Mouse (Mus musculus) G1E (cell line): ENCODE results near the gene Lbhd1. TPM values are rescaled to one million over a fixed set of nuclear protein-coding genes. Genes with fewer than 3 reads are reported as not detected.

ENCODE experiments used
- ATAC-seq: 2 replicates; pipeline ENCODE4 v1.8.0; 2016; ENCODE audit warnings: mild to moderate bottlenecking; ENCODE audit not compliant: insufficient number of reproducible peaks, poor library complexity, low FRiP score, severe bottlenecking; ENCODE audit errors: extremely low read depth
- DNase-seq: peaks from one replicate; pipeline ENCODE4 v3.0.0; 2012; ENCODE audit warnings: low spot score
- H3K27me3 ChIP-seq: 2 replicates; pipeline ENCODE4 v1.6.1; 2012; ENCODE audit warnings: mild to moderate bottlenecking, low read length, inconsistent platforms; ENCODE audit not compliant: insufficient read depth
- H3K36me3 ChIP-seq: replicated peaks from 2 replicates; pipeline ENCODE3; 2012; ENCODE audit warnings: mild to moderate bottlenecking, inconsistent platforms
- H3K4me1 ChIP-seq: 2 replicates; pipeline ENCODE4 v1.6.1; 2012; ENCODE audit warnings: low read depth, low read length, inconsistent platforms, mixed read lengths; ENCODE audit not compliant: insufficient read depth
- H3K4me3 ChIP-seq: 2 replicates; pipeline ENCODE4 v1.5.1; 2012; ENCODE audit warnings: low read depth, mild to moderate bottlenecking, inconsistent platforms, low read length, moderate library complexity, mixed read lengths
- H3K9me3 ChIP-seq: replicated peaks from 2 replicates; pipeline ENCODE4 v1.6.1; 2012; ENCODE audit warnings: inconsistent platforms
- CTCF ChIP-seq: IDR thresholded peaks from 2 replicates; pipeline ENCODE4 v1.5.1; 2012; ENCODE audit warnings: low read depth, low read length, inconsistent platforms, mixed read lengths
- GATA1 ChIP-seq: IDR thresholded peaks from 2 replicates; pipeline ENCODE4 v1.6.1; 2012; ENCODE audit warnings: borderline replicate concordance, low read length, inconsistent platforms, mixed read lengths
- GATA2 ChIP-seq: IDR thresholded peaks from 2 replicates; pipeline ENCODE4 v1.6.1; 2012; ENCODE audit warnings: low read depth, low read length, inconsistent platforms, borderline replicate concordance
- POLR2AphosphoS5 ChIP-seq: IDR thresholded peaks from 2 replicates; pipeline ENCODE4 v1.6.1; 2012; ENCODE audit warnings: low read depth, low read length, inconsistent platforms; ENCODE audit not compliant: insufficient replicate concordance
- TAL1 ChIP-seq: conservative IDR thresholded peaks from 2 replicates; pipeline ENCODE4 v1.6.1; 2012; ENCODE audit warnings: low read depth, low read length, inconsistent platforms, mixed read lengths
- polyA plus RNA-seq: library from polyadenylated mRNA; stranded (reverse); fragments of >175 nt; gene quantifications from 2 replicates; pipeline ENCODE4 v1.2.3, GENCODE M21; 2012
- total RNA-seq, 2 experiments: library from RNA; stranded (forward) in 1 of 2; stranded (reverse) in 1 of 2; fragments of 200-1000 nt in 1 of 2; fragments of >200 nt in 1 of 2; fragmentation: Nextera tagmentation in 1 of 2; gene quantifications; 2 replicates each; pipeline ENCODE4 v1.2.3; 2014 to 2017

Gene Lbhd1
- total and polyA plus RNA-seq, 3 experiments = 0.67 to 18.1 (median 11.4) TPM

DNA sequence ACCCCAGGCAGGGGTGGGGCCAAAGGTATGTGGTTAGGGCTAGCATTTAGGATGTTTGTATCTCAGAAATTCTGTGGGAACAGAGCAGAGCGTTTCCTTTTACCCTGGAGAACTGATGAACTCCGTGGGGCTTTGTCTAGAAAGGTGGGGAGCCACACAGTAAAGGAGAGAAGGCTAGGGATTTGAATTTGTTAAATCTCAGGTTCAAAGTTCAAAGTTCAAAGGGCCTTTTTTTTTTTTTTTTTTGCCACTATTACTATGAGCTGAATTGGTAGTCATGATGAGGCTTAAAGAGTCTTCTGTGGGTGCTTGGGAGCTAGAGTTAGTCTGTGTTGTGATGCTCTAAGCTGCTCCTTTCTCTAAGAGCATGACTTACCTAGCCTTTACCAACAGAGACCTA, 53.2 kb downstream of the Lbhd1 start:
- Histone ChIP-seq H3K4me3 (no peak overlapping the region), H3K27me3 (no peaks in the 10 kb centered on the region), H3K4me1 (peaks cover 72% of the 10 kb centered on the region), H3K36me3 (peaks cover 93% of the 10 kb centered on the region), H3K9me3 (no peaks in the 10 kb centered on the region)
- TF ChIP-seq TAL1 (no peak), CTCF (no peak), GATA2 (no peak), GATA1 (no peak), POLR2AphosphoS5 (no peak)
- ATAC-seq (no peak), DNase-seq (no peak)

DNA sequence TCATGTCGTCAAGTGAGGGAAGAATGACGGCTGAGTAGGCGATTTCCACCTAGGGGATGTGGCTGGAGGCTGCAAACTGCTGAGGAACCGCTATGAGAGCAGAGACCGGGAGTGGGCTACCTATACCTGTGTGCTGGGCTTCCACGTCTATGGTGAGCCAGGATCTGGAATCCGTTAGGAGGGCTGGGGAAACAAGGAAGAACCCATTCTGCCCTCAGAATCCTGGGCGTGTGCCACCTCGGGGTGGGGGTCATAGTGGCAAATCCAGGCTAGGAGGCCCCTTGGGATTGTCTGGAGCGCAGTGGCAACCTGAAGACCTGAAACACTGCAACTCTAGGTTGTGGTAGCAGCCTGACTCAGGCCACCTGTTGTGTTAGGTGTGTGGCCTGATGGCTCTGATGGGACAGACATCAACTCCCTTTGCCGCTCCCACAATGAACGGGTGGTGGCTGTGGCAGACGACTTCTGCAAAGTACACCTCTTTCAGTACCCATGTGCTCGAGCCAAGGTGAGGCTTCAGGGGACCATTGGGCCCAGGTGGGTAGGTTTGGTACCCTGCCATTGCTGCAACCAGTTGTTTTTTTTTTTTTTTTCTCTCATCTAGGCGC, 57.1 kb downstream of the Lbhd1 start:
- DNase-seq (no peak), ATAC-seq (no peak)
- Histone ChIP-seq H3K27me3 (no peaks in the 10 kb centered on the region), H3K4me1 (peaks cover 75% of the 10 kb centered on the region), H3K9me3 (no peaks in the 10 kb centered on the region), H3K36me3 (peaks cover 76% of the 10 kb centered on the region), H3K4me3 (peak overlapping the region; percentile 97; the same call in 1 of the 2 replicates)
- TF ChIP-seq POLR2AphosphoS5 (no peak), TAL1 (no peak), GATA1 (no peak), CTCF (no peak), GATA2 (no peak)

DNA sequence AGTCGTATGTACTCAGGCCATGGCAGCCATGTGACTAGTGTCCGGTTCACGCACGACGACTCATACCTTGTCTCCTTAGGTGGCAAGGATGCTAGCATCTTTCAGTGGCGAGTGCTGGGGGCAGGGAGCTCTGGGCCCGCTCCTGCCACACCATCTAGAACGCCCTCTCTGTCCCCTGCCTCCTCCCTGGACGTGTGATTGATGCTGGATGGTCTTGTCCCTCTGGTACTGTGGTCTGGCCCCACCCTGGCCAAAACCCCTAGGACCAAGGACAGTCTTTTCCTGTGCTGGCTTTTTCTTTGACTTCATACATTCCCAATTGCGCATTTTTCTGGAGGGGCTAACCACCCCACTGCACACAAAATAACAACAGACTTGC, 57.6 kb downstream of the Lbhd1 start:
- peaks cover 76% of the 10 kb centered on the region for H3K4me1 ChIP-seq
- no peaks in the 10 kb centered on the region for H3K27me3 ChIP-seq
- ATAC-seq = no peak
- DNase-seq = no peak
- peaks cover 76% of the 10 kb centered on the region for H3K36me3 ChIP-seq
- H3K9me3 ChIP-seq = no peaks in the 10 kb centered on the region
- peak overlapping the region; percentile 97; the same call in 1 of the 2 replicates for H3K4me3 ChIP-seq
- no peak for TF ChIP-seq CTCF
- TF ChIP-seq GATA2 = no peak
- no peak for TF ChIP-seq TAL1
- TF ChIP-seq POLR2AphosphoS5 = no peak
- TF ChIP-seq GATA1 = no peak

DNA sequence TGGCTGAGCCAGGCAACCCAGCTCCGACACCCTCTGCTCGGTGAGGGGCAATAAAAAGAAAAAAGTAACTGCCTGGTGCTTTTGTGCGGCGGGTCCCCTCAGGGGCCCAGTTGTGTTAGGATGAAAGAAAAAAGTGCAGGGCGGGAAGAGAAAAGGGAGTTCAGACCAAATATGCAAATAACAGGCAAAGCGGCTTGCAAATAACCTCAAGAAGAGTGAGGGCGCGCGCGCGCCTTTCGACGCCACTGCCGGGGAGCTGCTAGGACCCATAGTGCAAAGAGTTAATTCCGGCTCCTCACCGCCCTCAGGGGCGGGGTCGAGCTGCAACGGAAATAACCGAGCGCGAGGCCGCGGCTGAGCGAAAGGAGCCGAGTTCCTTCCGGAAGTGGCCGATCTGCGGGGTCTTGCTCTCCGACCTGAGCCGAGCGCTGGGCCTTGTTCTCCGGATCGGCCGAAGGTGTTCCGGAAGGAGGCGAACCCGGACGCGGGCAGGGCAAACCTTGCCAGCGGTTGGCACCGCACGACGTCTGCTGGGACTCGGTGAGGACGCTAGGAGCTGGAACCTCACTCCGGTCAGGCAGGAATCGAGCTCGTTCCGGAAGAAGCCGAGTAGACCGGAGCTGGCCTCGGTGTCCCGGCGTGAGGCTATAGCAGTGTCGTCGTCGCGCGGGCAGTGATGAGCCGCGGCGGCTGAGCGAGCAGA, 58.1 kb downstream of the Lbhd1 start, which contains the start of gene Mta2:
Mta2 (plus strand) TSS at position 361 of the 703 bp plus-strand sequence.
- H3K4me3 ChIP-seq = peak within 1 kb of the TSS; percentile 97
- no peaks in the 10 kb centered on the region for H3K27me3 ChIP-seq
- peaks cover 76% of the 10 kb centered on the region for H3K36me3 ChIP-seq
- H3K4me1 ChIP-seq = peaks cover 77% of the 10 kb centered on the region
- no peaks in the 10 kb centered on the region for H3K9me3 ChIP-seq
- peak; percentile 87 for DNase-seq
- no peak for TF ChIP-seq CTCF
- TF ChIP-seq GATA1 = no peak
- TF ChIP-seq GATA2 = no peak
- TF ChIP-seq TAL1 = no peak
- TF ChIP-seq POLR2AphosphoS5 = no peak
- peak; percentile 67 for ATAC-seq

Other genes starting within 250 kb of the Lbhd1 start
Only the 20 nearest of the 32 such genes appear.
- 0.73 and 1.7 TPM in 2 replicates for gene Zbtb3, start 81.2 kb upstream of the Lbhd1 start, total RNA-seq (2014; fragmentation: Nextera tagmentation)
- gene Zbtb3, start 81.2 kb upstream of the Lbhd1 start, total RNA-seq (2017) = 2.7 and 3.2 TPM in 2 replicates
- 1.7 and 1.8 TPM in 2 replicates for gene Zbtb3, start 81.2 kb upstream of the Lbhd1 start, polyA plus RNA-seq
- 61.6 and 73.9 TPM in 2 replicates for gene Ttc9c, start 64.4 kb upstream of the Lbhd1 start, total RNA-seq (2014; fragmentation: Nextera tagmentation)
- 74.7 and 76.1 TPM in 2 replicates for gene Ttc9c, start 64.4 kb upstream of the Lbhd1 start, total RNA-seq (2017)
- gene Ttc9c, start 64.4 kb upstream of the Lbhd1 start, polyA plus RNA-seq = 4.7 and 6.9 TPM in 2 replicates
- gene Hnrnpul2, start 63.7 kb upstream of the Lbhd1 start, total RNA-seq (2014; fragmentation: Nextera tagmentation) = 75.0 and 82.1 TPM in 2 replicates
- gene Hnrnpul2, start 63.7 kb upstream of the Lbhd1 start, total RNA-seq (2017) = 33.7 and 45.9 TPM in 2 replicates
- 114 and 136 TPM in 2 replicates for gene Hnrnpul2, start 63.7 kb upstream of the Lbhd1 start, polyA plus RNA-seq
- not detected in 2 replicates for gene AC129217.1, start 54.0 kb upstream of the Lbhd1 start, total RNA-seq (2014; fragmentation: Nextera tagmentation)
- gene AC129217.1, start 54.0 kb upstream of the Lbhd1 start, total RNA-seq (2017) = 3.4 and 3.7 TPM in 2 replicates
- 102 and 115 TPM in 2 replicates for gene AC129217.1, start 54.0 kb upstream of the Lbhd1 start, polyA plus RNA-seq
- gene Bscl2, start 46.3 kb upstream of the Lbhd1 start, total RNA-seq (2014; fragmentation: Nextera tagmentation) = 17.0 and 20.5 TPM in 2 replicates
- 5.5 and 6.6 TPM in 2 replicates for gene Bscl2, start 46.3 kb upstream of the Lbhd1 start, total RNA-seq (2017)
- gene Bscl2, start 46.3 kb upstream of the Lbhd1 start, polyA plus RNA-seq = 6.5 and 9.0 TPM in 2 replicates
- gene Gng3, start 44.5 kb upstream of the Lbhd1 start, total RNA-seq (2014; fragmentation: Nextera tagmentation) = not detected in 2 replicates
- 0.11 TPM in 1 of 2 replicates, not detected in the other for gene Gng3, start 44.5 kb upstream of the Lbhd1 start, total RNA-seq (2017)
- gene Gng3, start 44.5 kb upstream of the Lbhd1 start, polyA plus RNA-seq = not detected in 2 replicates
- not detected in 2 replicates for gene Lrrn4cl, start 33.0 kb upstream of the Lbhd1 start, total RNA-seq (2014; fragmentation: Nextera tagmentation)
- 0.06 and 0.16 TPM in 2 replicates for gene Lrrn4cl, start 33.0 kb upstream of the Lbhd1 start, total RNA-seq (2017)
- gene Lrrn4cl, start 33.0 kb upstream of the Lbhd1 start, polyA plus RNA-seq = not detected in 2 replicates
- gene Ubxn1, start 12.2 kb upstream of the Lbhd1 start, total RNA-seq (2014; fragmentation: Nextera tagmentation) = 101 and 102 TPM in 2 replicates
- gene Ubxn1, start 12.2 kb upstream of the Lbhd1 start, total RNA-seq (2017) = 184 and 203 TPM in 2 replicates
- 233 and 309 TPM in 2 replicates for gene Ubxn1, start 12.2 kb upstream of the Lbhd1 start, polyA plus RNA-seq
- gene Uqcc3, start 2.8 kb upstream of the Lbhd1 start, total RNA-seq (2014; fragmentation: Nextera tagmentation) = 22.3 and 24.8 TPM in 2 replicates
- gene Uqcc3, start 2.8 kb upstream of the Lbhd1 start, total RNA-seq (2017) = 107 and 112 TPM in 2 replicates
- 39.6 and 41.1 TPM in 2 replicates for gene Uqcc3, start 2.8 kb upstream of the Lbhd1 start, polyA plus RNA-seq
- gene Gm49403, start 198 bp downstream of the Lbhd1 start, total RNA-seq (2014; fragmentation: Nextera tagmentation) = not detected in 2 replicates
- not detected in 2 replicates for gene Gm49403, start 198 bp downstream of the Lbhd1 start, total RNA-seq (2017)
- not detected in 2 replicates for gene Gm49403, start 198 bp downstream of the Lbhd1 start, polyA plus RNA-seq
- 53.0 and 65.4 TPM in 2 replicates for gene 1810009A15Rik, start 5.1 kb downstream of the Lbhd1 start, total RNA-seq (2014; fragmentation: Nextera tagmentation)
- 84.9 and 104 TPM in 2 replicates for gene 1810009A15Rik, start 5.1 kb downstream of the Lbhd1 start, total RNA-seq (2017)
- 66.1 and 85.7 TPM in 2 replicates for gene 1810009A15Rik, start 5.1 kb downstream of the Lbhd1 start, polyA plus RNA-seq
- gene Gm49416, start 5.2 kb downstream of the Lbhd1 start, total RNA-seq (2014; fragmentation: Nextera tagmentation) = 10.6 and 15.0 TPM in 2 replicates
- gene Gm49416, start 5.2 kb downstream of the Lbhd1 start, total RNA-seq (2017) = not detected in 2 replicates
- gene Gm49416, start 5.2 kb downstream of the Lbhd1 start, polyA plus RNA-seq = 8.7 and 10.4 TPM in 2 replicates
- gene Ints5, start 9.3 kb downstream of the Lbhd1 start, total RNA-seq (2014; fragmentation: Nextera tagmentation) = 32.8 and 35.7 TPM in 2 replicates
- gene Ints5, start 9.3 kb downstream of the Lbhd1 start, total RNA-seq (2017) = 15.7 and 16.6 TPM in 2 replicates
- gene Ints5, start 9.3 kb downstream of the Lbhd1 start, polyA plus RNA-seq = 59.6 and 64.0 TPM in 2 replicates
- 197 and 214 TPM in 2 replicates for gene Ganab, start 14.3 kb downstream of the Lbhd1 start, total RNA-seq (2014; fragmentation: Nextera tagmentation)
- gene Ganab, start 14.3 kb downstream of the Lbhd1 start, total RNA-seq (2017) = 75.0 and 75.6 TPM in 2 replicates
- 50.7 and 56.2 TPM in 2 replicates for gene Ganab, start 14.3 kb downstream of the Lbhd1 start, polyA plus RNA-seq
- gene B3gat3, start 36.6 kb downstream of the Lbhd1 start, total RNA-seq (2014; fragmentation: Nextera tagmentation) = 70.3 and 75.7 TPM in 2 replicates
- 38.8 and 47.0 TPM in 2 replicates for gene B3gat3, start 36.6 kb downstream of the Lbhd1 start, total RNA-seq (2017)
- gene B3gat3, start 36.6 kb downstream of the Lbhd1 start, polyA plus RNA-seq = 156 and 180 TPM in 2 replicates
- 1.1 TPM in 1 of 2 replicates, not detected in the other for gene Rom1, start 45.6 kb downstream of the Lbhd1 start, total RNA-seq (2014; fragmentation: Nextera tagmentation)
- 5.4 and 6.0 TPM in 2 replicates for gene Rom1, start 45.6 kb downstream of the Lbhd1 start, total RNA-seq (2017)
- 14.2 and 16.0 TPM in 2 replicates for gene Rom1, start 45.6 kb downstream of the Lbhd1 start, polyA plus RNA-seq
- gene Eml3, start 45.8 kb downstream of the Lbhd1 start, total RNA-seq (2014; fragmentation: Nextera tagmentation) = 24.7 and 26.3 TPM in 2 replicates
- gene Eml3, start 45.8 kb downstream of the Lbhd1 start, total RNA-seq (2017) = 40.1 and 42.5 TPM in 2 replicates
- gene Eml3, start 45.8 kb downstream of the Lbhd1 start, polyA plus RNA-seq = 111 and 114 TPM in 2 replicates
- 183 and 186 TPM in 2 replicates for gene Mta2, start 58.1 kb downstream of the Lbhd1 start, total RNA-seq (2014; fragmentation: Nextera tagmentation)
- 166 and 177 TPM in 2 replicates for gene Mta2, start 58.1 kb downstream of the Lbhd1 start, total RNA-seq (2017)
- 67.7 and 76.9 TPM in 2 replicates for gene Mta2, start 58.1 kb downstream of the Lbhd1 start, polyA plus RNA-seq
- 17.8 and 25.6 TPM in 2 replicates for gene Tut1, start 70.1 kb downstream of the Lbhd1 start, total RNA-seq (2014; fragmentation: Nextera tagmentation)
- 32.3 and 37.3 TPM in 2 replicates for gene Tut1, start 70.1 kb downstream of the Lbhd1 start, total RNA-seq (2017)
- gene Tut1, start 70.1 kb downstream of the Lbhd1 start, polyA plus RNA-seq = 60.9 and 74.1 TPM in 2 replicates
- 955 and 998 TPM in 2 replicates for gene Eef1g, start 83.3 kb downstream of the Lbhd1 start, total RNA-seq (2014; fragmentation: Nextera tagmentation)
- 647 and 686 TPM in 2 replicates for gene Eef1g, start 83.3 kb downstream of the Lbhd1 start, total RNA-seq (2017)
- gene Eef1g, start 83.3 kb downstream of the Lbhd1 start, polyA plus RNA-seq = 112 and 237 TPM in 2 replicates